In genomic region chrX:38250352-38250950, GRCm38 (mm10) we compare ENCODE assay signal across 8 mouse cellular contexts. TPM values are rescaled to one million over a fixed set of nuclear protein-coding genes. Genes with fewer than 3 reads are reported as not detected.
A peak's percentile ranks its signal among the peaks of the same experiment; 100 is the strongest.
DNase-seq lines count a peak whose midpoint lies in the region; ATAC-seq and TF ChIP-seq lines count a peak whose summit lies in the region.

No protein-coding gene starts in this region.

- H3K4me1 ChIP-seq in spleen, adult 2 months (ENCODE audit: control insufficient read depth, insufficient read depth, insufficient read length) = no peaks in the 10 kb centered on the region
- H3K4me1 ChIP-seq in heart, embryonic 16.5 days (ENCODE audit: control insufficient read depth, insufficient read depth, low read length) = no peaks in the 10 kb centered on the region
- H3K4me1 ChIP-seq in limb, embryonic 12.5 days (replicated peaks) = no peaks in the 10 kb centered on the region
- no peaks in the 10 kb centered on the region for H3K4me1 ChIP-seq in midbrain, embryonic 15.5 days

- no peaks in the 10 kb centered on the region for H3K9me3 ChIP-seq in heart, embryonic 16.5 days (replicated peaks; ENCODE audit: control insufficient read depth, low read length)
- H3K9me3 ChIP-seq in limb, embryonic 12.5 days = no peaks in the 10 kb centered on the region
- H3K9me3 ChIP-seq in midbrain, embryonic 15.5 days = no peaks in the 10 kb centered on the region

- peak; percentile 56; the same call in 1 of the 2 replicates for ATAC-seq in heart, embryonic 16.5 days (replicated peaks; ENCODE audit: extremely low read depth, insufficient read depth, low FRiP score)
- no peak for ATAC-seq in limb, embryonic 12.5 days (ENCODE audit: insufficient number of reproducible peaks, insufficient read depth, low FRiP score, low TSS enrichment, low read depth)
- ATAC-seq in midbrain, embryonic 15.5 days (replicated peaks) = peak; percentile 40

- TF ChIP-seq CTCF in spleen, adult 2 months (IDR thresholded peaks at IDR 0.05; ENCODE audit: extremely low read depth, insufficient read depth, insufficient read length, insufficient replicate concordance) = no peak

- H3K27me3 ChIP-seq in spleen, adult 2 months (ENCODE audit: control insufficient read depth, insufficient read depth, low read length) = no peaks in the 10 kb centered on the region; the same call in 1 of the 2 replicates
- no peaks in the 10 kb centered on the region for H3K27me3 ChIP-seq in heart, embryonic 16.5 days (ENCODE audit: control insufficient read depth, insufficient read depth, low read length)
- H3K27me3 ChIP-seq in limb, embryonic 12.5 days = peaks cover 32% of the 10 kb centered on the region
- no peaks in the 10 kb centered on the region for H3K27me3 ChIP-seq in midbrain, embryonic 15.5 days (replicated peaks)

- no peaks in the 10 kb centered on the region for H3K36me3 ChIP-seq in spleen, adult 2 months (ENCODE audit: control insufficient read depth, insufficient read depth, low read length)
- H3K36me3 ChIP-seq in heart, embryonic 16.5 days (ENCODE audit: control insufficient read depth, insufficient read depth) = no peaks in the 10 kb centered on the region
- H3K36me3 ChIP-seq in limb, embryonic 12.5 days = no peaks in the 10 kb centered on the region
- no peaks in the 10 kb centered on the region for H3K36me3 ChIP-seq in midbrain, embryonic 15.5 days (replicated peaks)

- peak overlapping the region; percentile 51 for H3K4me3 ChIP-seq in spleen, adult 2 months (ENCODE audit: extremely low read depth, insufficient read depth, insufficient read length)
- H3K4me3 ChIP-seq in heart, embryonic 16.5 days (ENCODE audit: low read length) = peak overlapping the region; percentile 55
- peak overlapping the region; percentile 34 for H3K4me3 ChIP-seq in limb, embryonic 12.5 days (replicated peaks)
- peak overlapping the region; percentile 42 for H3K4me3 ChIP-seq in midbrain, embryonic 15.5 days

- peak; percentile 24 for DNase-seq in adrenal gland, postnatal 10 days
- no peak for DNase-seq in adrenal gland, postnatal 4 days (ENCODE audit: low spot score in 2 of 2)
- DNase-seq in spleen, adult 2 months (ENCODE audit: low read depth in 1 of 2, low spot score in 2 of 2) = peak in 1 of 2 experiments; percentile 5
- no peak for DNase-seq in spleen, postnatal 14 days (ENCODE audit: low spot score in 2 of 2)
- DNase-seq in urinary bladder, adult 2 months (ENCODE audit: low spot score) = no peak

- TF ChIP-seq POLR2A in spleen, adult 2 months (IDR thresholded peaks at IDR 0.05; ENCODE audit: low read depth, low read length) = no peak

- no peak overlapping the region for H3K9ac ChIP-seq in heart, embryonic 16.5 days (ENCODE audit: low read length)
- H3K9ac ChIP-seq in limb, embryonic 12.5 days (replicated peaks) = no peak overlapping the region
- H3K9ac ChIP-seq in midbrain, embryonic 15.5 days = no peak overlapping the region

- H3K4me2 ChIP-seq in heart, embryonic 16.5 days (ENCODE audit: low read depth, low read length) = peak overlapping the region; percentile 71
- peak overlapping the region; percentile 61 for H3K4me2 ChIP-seq in limb, embryonic 12.5 days
- H3K4me2 ChIP-seq in midbrain, embryonic 15.5 days = peak overlapping the region; percentile 76

- WGBS in spleen, adult 2 months = 31% methylated on average over 18 of the region's 18 CpGs
- 17% methylated on average over 18 of the region's 18 CpGs for WGBS in heart, embryonic 16.5 days
- WGBS in limb, embryonic 12.5 days = 18% methylated on average over 18 of the region's 18 CpGs
- WGBS in midbrain, embryonic 15.5 days = 26% methylated on average over 18 of the region's 18 CpGs

- H3K27ac ChIP-seq in spleen, adult 2 months (ENCODE audit: insufficient read depth, low read length) = no peak overlapping the region
- H3K27ac ChIP-seq in heart, embryonic 16.5 days (ENCODE audit: low read length) = no peak overlapping the region
- H3K27ac ChIP-seq in limb, embryonic 12.5 days = no peak overlapping the region
- no peak overlapping the region for H3K27ac ChIP-seq in midbrain, embryonic 15.5 days

RNA-seq across cellular contexts. Expression of gene Tmem255a, which starts 1.8 kb away (rescaled TPM):
- 10 to 100 TPM; 14.1 to 21.1 TPM for total RNA-seq in adrenal gland, postnatal 10 days (2021)
- total RNA-seq in adrenal gland, postnatal 4 days (2021) = 10 to 100 TPM; 15.0 to 18.9 TPM
- polyA plus RNA-seq in spleen, adult 2 months (2012; rRNA removed) = 1.3 TPM in 2 replicates
- 29.5 and 30.2 TPM in 2 replicates for polyA plus RNA-seq in heart, embryonic 16.5 days (2015; fragmentation: Nextera tagmentation; extraction: Ambion mirVana)
- polyA plus RNA-seq in limb, embryonic 12.5 days (2016; fragmentation: Nextera tagmentation; extraction: Ambion mirVana) = 23.7 and 27.8 TPM in 2 replicates
- polyA plus RNA-seq in midbrain, embryonic 15.5 days (2015; fragmentation: Nextera tagmentation; extraction: Ambion mirVana) = 21.6 and 25.9 TPM in 2 replicates
- polyA plus RNA-seq in urinary bladder, adult 2 months (2012; rRNA removed) = 5.6 and 6.0 TPM in 2 replicates
